Mouse (Mus musculus) Patski (cell line): ENCODE results near the gene Hnrnpf. TPM values are rescaled to one million over a fixed set of nuclear protein-coding genes. Genes with fewer than 3 reads are reported as not detected.

Source experiments
- ATAC-seq: fragments of 100-300 bp; one replicate; pipeline ENCODE4 v1.8.0; 2021
- CTCF ChIA-PET: fragments of 350-600 bp; sonication (Branson Sonifier 250); formaldehyde crosslinking; loops from one replicate; lab custom pipeline; 2022; ENCODE audit warnings: inconsistent platforms; lab: Charles Lee
- POLR2A ChIA-PET: fragments of 350-600 bp; sonication (Branson Sonifier 250); formaldehyde crosslinking; loops from one replicate; lab custom pipeline; 2022; ENCODE audit warnings: antibody characterized with exemption, inconsistent platforms; lab: Charles Lee
- DNase-seq: peaks from one replicate; pipeline ENCODE4 v3.0.0-alpha.2; 2011; ENCODE audit warnings: low read depth, low spot score
- H3K27me3 ChIP-seq: fragments of 371-371 bp; one replicate; pipeline ENCODE4 v1.5.1; 2021
- CTCF ChIP-seq: fragments of 100-300 bp; IDR thresholded peaks from one replicate; pipeline ENCODE4 v1.5.1; 2021
- in situ Hi-C: fragments of 300-500 bp; cut with MboI; formaldehyde crosslinking; loops from 3 replicates; pipeline ENCODE4 v1.11.1; 2018; ENCODE audit warnings: low pct_unique_long_range_greater_than_20kb, mixed read lengths
- polyA plus RNA-seq: library from polyadenylated mRNA; unstranded; gene quantifications from one replicate; pipeline ENCODE4 v1.2.3, GENCODE M21; 2021

Hnrnpf gene
- polyA plus RNA-seq, 1 experiment from 2014 or later = 521 TPM

GRCm38 (mm10) chr6:117966729-117967128 lies 66.6 kb downstream of the Hnrnpf start:
- no peaks in the 10 kb centered on the region for H3K27me3 ChIP-seq
- DNase-seq (no peak), ATAC-seq (peak; percentile 35)
- ChIA-PET CTCF (interaction anchor here (0.6 kb wide), 1 partner anchor 138 kb away, joined by 3 read pairs; no protein-coding TSS in a partner anchor), POLR2A (no interaction called here)
- in situ Hi-C loops = no loop called here
- peak; percentile 23 for TF ChIP-seq CTCF

Other genes starting within 250 kb of the Hnrnpf start
- 60.3 TPM for gene Zfp637, start 59.1 kb upstream of the Hnrnpf start, polyA plus RNA-seq
- 14.3 TPM for gene Zfp239, start 38.2 kb upstream of the Hnrnpf start, polyA plus RNA-seq
- gene Fxyd4, start 37.4 kb downstream of the Hnrnpf start, polyA plus RNA-seq = 0.28 TPM
- gene Rasgef1a, start 111.1 kb downstream of the Hnrnpf start, polyA plus RNA-seq = 0.05 TPM
- 11.7 TPM for gene Csgalnact2, start 238.8 kb downstream of the Hnrnpf start, polyA plus RNA-seq